Mouse (Mus musculus) megakaryocyte, adult 5-6 weeks (primary cell): Measurements from ENCODE around the gene Sprr1a. TPM values are rescaled to one million over a fixed set of nuclear protein-coding genes. Genes with fewer than 3 reads are reported as not detected.
"Not testable (repeated sequence)": the region's sequence is repeated elsewhere in the genome, so short reads cannot be mapped to it uniquely, and the experiment has no call there.

ENCODE experiments used
- ATAC-seq: 2 replicates; pipeline ENCODE4 v1.8.0; 2016; ENCODE audit warnings: mild to moderate bottlenecking, inconsistent platforms; ENCODE audit not compliant: poor library complexity, severe bottlenecking
- total RNA-seq, 2 experiments: library from RNA; stranded (forward) in 1 of 2; stranded (reverse) in 1 of 2; fragments of 153-499, 151-499 nt in 1 of 2; fragments of 221-1000, 200-1000 nt in 1 of 2; gene quantifications; 2 replicates each; pipeline versions ENCODE4 v1.2.3 to v1.2.4; 2015 to 2017

Gene Sprr1a
- total RNA-seq (2015) (not detected in 2 replicates), total RNA-seq (2017) (not detected in 2 replicates)

DNA sequence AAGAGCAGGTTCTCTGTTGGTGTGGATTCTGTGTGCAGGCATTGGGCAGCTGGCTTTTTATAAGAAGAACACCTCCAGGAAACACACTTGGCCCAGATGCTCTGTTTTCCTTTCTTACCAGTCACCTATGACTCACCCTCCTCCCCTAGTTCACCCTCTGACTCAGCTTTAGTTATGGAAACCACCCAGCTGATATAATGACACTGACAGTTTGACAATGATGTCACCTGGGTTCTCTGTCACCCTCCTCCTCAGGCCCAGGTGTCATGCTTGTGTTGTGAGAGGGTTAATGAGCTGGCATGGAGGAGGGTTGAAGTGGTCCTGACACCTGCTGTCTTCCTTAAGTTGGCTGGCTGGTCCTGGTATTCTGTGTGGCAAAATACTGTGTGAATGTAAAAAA lies at the start of gene Sprr1a:
TSS of gene Sprr1a (minus strand) at position 33 of the 400 bp plus-strand sequence.
- ATAC-seq, result no peak

DNA sequence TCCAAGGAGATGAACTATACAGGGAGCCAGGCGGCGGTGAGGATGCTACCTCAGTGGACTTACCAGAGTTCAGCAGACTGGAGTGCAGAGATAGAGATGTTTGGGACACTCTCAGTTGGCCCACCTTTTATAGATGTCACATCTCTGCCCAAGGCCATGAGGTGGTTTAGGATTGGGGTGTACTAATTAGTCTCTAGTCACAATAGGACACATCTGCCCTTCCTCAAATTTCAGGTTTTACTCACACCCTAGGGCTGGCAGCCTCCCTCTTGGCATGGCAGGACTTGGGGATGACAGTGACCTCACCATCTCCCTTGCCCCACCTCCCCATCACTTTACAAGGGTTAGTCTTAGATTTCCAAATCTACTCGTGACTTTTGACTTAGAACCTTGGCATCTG lies 48.7 kb upstream of the Sprr1a start, which contains the start of gene 2310046K23Rik:
TSS of gene 2310046K23Rik (minus strand) at position 101 of the 400 bp plus-strand sequence.
- ATAC-seq, result no peak

DNA sequence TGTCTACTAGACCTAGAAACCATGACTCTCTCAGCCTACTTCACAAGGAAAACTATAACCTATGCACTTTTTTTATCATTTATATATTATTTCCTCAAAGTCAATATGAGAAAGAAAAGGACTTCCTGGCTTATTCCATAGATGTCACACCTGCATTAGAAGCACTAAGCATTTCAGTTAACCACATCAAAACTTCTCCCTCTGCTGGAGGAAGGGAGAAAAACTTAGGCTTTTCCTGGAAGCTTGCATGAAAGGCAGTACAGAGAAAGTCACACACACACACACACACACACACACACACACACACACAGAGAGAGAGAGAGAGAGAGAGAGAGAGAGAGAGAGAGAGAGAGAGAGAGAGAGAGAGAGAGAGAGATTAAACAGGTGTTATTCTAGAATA lies 26.6 kb upstream of the Sprr1a start:
- ATAC-seq, result no peak

DNA sequence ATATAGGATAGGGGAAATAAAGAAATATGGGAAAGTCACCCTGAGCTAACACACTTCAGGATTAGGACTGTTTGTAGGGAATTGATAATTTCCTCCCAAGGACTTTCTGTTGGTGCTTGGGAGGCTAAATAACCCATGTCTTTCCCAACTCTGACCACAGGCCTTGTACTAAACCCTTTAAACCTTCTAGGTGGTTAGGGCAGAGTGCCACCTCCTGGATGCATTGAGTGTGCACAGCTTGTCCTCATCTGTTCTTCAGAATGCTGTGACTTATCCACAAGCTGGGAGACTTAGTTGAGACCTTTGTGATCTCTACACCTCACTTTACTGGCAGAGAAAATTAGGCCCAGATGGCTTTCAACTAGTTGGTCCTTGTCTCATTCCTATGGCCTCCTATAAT lies 25.1 kb upstream of the Sprr1a start:
- no peak for ATAC-seq

DNA sequence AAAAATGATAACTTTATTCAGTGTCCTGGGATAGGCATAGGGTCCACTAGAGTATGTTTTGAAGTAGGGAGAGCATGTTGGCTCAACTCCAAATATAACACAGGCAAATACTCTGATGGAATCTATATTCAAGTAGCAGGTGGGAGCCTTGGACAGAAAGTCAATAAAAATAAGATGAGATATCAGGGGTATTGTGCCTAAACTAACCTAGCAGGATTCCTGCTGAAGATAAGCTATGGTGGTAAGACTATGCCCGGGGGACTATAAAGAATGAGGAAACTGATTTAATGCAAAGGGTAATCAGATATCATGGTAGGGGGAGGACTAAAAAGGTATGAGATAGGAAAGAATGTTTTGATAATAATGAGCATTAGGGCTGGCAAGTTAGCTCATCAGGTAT lies 22.5 kb upstream of the Sprr1a start:
- no peak for ATAC-seq

DNA sequence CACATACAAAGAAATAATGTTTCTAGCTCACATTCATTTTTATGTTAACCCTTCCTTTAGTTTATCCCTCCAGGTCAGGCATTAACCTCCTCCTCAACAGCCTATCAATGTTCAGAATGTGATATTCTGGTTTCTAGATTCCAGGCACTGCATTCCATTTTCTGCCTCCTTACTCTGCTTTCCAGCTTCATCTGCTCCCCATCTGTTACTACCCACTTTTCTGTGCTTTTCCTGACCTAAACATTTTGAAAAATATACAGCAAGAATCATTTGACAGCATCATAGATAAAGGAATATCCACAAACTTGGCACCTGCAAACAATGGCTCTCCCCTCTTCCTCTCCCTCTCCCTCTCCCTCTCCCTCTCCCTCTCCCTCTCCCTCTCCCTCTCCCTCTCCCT lies 17.8 kb upstream of the Sprr1a start:
- ATAC-seq, result no peak

DNA sequence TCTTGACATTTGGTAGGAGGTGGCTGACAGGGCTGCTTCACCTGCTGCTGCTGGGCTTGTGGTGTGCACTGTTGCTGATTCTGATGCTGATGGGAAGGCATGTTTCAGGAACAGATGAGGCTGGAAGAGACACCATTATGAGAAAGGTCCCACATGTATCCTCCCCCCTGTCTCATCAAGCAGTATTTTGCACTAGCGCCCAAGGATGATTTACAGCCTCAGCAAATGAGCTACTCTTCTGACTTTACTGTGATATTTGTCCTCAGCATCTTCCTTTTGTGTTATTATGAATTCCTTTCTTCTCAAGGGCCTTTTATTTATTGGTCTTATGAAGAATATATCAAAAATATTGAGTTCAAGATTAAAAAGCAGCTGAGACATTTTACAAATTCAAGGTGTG lies 14.7 kb upstream of the Sprr1a start, which contains the start of gene Sprr4:
TSS of gene Sprr4 (minus strand) at position 101 of the 400 bp plus-strand sequence.
- no peak for ATAC-seq

DNA sequence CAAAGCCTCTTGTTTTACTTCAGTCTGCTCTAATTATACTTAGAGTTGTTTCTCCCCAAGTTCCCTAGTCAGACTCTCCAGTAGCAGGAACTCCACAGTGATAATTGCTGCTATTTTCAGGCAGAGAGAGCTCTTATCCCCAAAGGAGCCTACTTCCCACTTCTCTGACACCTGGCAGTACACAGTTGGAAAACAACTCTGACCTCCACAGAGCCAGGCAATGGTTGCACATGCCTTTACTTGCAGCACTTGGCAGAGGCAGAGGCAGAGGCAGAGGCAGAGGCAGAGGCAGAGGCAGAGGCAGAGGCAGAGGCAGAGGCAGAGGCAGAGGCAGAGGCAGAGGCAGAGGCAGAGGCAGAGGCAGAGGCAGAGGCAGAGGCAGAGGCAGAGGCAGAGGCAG lies 4.6 kb upstream of the Sprr1a start:
- not testable (repeated sequence) for ATAC-seq

DNA sequence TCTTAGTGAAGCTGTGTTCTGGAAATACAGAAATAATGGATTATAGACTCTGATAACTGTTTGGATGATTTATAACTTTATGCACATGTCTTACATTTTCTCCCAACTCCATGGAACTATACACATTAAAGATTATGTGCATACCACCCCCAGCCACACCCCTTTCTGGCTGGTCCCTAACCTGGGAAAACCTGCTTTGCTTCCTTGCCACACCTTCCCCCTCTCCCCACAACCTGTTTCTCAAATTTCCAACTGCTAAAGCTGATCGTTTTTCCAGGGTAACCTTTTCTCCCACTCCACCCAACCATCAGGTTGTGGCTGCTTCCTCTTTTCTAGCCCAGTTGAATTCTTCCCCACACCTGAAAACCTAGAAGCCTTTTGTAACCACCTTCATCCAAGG lies 612 bp upstream of the Sprr1a start:
- ATAC-seq, result no peak

DNA sequence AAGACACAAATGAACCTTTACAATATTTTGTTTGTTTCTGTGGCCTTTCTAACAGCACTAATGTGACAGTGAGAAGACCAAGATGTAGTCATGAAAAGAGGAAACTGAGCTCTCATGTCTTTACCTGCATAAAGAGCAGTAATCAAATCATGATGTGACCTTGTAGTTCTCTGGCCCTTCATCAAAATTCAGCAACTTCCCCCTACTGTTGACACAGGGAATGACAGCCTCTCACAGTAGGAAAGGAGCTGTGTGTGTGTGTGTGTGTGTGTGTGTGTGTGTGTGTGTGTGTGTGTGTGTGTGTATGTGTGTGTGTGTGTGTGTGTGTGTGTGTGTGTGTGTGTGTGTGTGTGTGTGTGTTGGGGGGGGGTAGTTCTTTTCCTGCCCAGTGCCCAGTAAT lies 4.4 kb downstream of the Sprr1a start:
- not testable (repeated sequence) for ATAC-seq

DNA sequence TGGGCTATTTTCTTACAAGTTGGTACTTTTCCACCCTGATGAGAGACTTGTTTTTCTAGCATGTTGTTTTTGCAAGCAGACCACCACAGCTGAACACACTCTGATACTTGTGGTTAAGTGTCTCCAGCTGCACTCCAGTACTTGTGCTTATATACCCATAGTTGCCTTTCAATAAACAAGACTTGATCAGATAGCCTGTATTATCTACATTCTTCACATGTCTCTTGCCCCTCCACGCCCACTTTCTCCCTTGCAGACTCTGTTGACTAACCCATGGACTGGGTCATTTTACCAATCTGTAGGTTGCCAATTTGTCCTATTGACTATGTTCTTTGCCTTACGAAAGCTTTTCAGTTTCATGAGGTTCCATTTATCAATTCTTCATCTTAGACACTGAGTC lies 15.6 kb downstream of the Sprr1a start:
- no peak for ATAC-seq

DNA sequence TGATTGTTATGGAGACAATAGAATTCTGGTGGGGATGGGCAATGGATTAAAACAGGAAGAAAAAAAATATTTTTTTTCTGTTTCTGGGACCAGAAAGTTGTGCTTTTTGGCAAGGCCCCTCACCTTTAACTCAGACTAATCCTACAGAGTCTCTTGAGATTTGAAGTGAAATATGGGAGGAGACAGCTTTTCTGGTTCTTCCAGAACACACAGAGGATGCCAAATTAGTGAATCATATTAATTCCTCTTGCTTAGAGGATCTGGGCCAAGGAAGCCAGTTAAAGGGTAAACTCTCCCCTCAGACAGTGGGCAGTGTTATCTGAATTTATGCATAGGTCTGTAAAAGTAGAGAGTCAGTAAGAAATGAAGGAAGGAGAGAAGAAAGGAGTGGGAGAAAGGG lies 18.3 kb downstream of the Sprr1a start:
- ATAC-seq, result no peak

DNA sequence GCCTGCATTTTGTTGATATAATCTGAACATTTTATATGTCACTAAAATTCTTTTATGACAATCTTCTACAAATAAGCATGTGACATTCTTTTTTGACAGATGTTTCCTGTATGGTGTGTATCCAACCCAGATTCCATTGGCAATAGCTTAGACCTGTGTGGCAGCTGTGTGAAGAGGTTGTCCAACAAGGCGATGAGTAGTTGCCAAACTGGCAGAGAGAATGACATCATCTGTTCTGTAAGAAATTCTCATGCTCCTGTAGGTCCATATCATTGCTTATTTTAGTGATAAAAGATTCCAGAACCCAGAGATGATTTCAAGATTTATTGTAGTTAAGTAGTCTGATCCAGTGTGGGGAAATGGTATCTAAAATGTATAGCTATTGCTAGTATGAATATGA lies 19.1 kb downstream of the Sprr1a start:
- ATAC-seq, result no peak

DNA sequence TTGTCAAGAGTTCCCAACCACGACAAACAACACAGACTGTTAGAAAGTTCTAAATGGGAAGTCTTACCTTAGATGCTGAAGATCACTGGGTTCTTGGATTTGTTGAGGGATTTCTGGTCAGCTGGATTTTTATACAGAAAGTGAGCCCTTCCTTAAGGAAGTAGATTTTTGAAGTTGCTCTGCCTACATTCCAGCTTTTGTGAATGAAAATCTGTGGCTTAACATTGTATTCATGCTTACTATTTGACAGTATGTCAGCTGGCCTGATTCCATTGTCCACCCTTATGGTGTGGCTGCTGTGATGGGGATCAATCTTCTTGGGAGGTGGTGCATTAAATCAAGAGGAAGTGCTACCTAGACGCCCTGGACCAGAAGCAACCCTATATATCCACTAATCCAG lies 27.1 kb downstream of the Sprr1a start, which contains the start of gene Sprr3:
TSS of gene Sprr3 (minus strand) at position 101 of the 400 bp plus-strand sequence.
- ATAC-seq, result no peak

DNA sequence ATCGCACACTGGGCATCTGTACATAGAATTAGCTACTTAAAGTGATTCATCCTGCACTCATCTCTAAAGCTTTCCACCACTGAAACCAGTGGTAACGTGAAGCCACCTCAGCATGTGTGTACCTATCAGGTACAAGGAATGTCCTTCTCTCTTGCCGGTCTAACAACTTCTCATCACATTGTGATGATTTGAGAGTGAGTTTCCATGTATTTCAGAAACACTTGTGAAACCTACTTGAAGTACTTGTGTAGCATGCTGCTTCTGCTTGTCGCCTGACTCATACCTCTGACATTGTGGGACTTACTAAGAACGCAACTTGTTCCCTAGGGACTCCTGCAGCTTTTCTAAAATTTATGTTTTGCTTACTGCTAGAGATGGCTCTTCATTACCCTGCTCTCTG lies 30.5 kb downstream of the Sprr1a start:
- ATAC-seq, result no peak

DNA sequence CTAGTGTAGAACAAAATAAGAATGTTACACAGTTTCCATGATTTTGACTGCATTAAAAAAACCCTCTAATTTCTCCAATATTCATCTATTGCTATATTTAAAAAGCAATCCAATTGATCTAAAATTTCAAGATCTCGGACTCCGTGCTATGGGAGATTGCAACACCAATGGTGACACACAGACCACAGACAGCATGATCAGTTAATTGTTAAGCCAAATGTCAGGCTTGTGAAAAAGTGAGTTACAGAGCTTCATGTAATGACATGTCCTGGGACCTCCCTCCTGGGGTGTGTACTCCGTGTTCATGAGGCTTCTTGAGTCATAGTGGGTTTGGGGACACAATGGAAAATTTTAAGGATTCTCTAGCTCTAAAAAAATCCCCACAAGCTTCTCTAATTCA lies 45.5 kb downstream of the Sprr1a start:
- ATAC-seq, result no peak

DNA sequence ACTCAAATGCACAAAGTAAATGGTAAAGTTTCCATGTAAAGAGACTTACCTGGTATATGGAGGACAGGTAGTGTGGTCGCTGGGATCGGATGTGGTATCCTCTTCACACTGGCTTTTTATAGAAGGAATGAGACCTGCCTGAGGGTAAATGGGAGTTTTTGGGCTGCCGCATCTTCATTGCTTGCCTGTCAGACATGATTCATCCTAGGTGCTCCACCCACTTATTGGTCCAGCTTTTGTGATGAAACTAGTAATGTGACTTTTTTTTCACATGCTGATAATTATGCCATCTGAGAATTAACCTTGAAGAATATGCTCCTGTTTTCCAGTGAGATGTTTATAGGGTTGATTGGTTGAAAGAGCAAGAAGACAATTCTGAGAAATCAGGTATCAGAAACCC lies 47.0 kb downstream of the Sprr1a start, which contains the start of gene Sprr1b:
TSS of gene Sprr1b (minus strand) at position 101 of the 400 bp plus-strand sequence.
- ATAC-seq, result no peak

Other genes starting within 250 kb of the Sprr1a start
- not detected in 2 replicates for gene Sprr2a3, start 200.5 kb downstream of the Sprr1a start, total RNA-seq (2015)
- not detected in 2 replicates for gene Sprr2a3, start 200.5 kb downstream of the Sprr1a start, total RNA-seq (2017)
- gene Sprr2b, start 169.3 kb downstream of the Sprr1a start, total RNA-seq (2015), result not detected in 2 replicates
- gene Sprr2b, start 169.3 kb downstream of the Sprr1a start, total RNA-seq (2017), result not detected in 2 replicates
- gene Sprr2d, start 146.8 kb downstream of the Sprr1a start, total RNA-seq (2015), result not detected in 2 replicates
- not detected in 2 replicates for gene Sprr2d, start 146.8 kb downstream of the Sprr1a start, total RNA-seq (2017)
- not detected in 2 replicates for gene Sprr2e, start 133.8 kb downstream of the Sprr1a start, total RNA-seq (2015)
- not detected in 2 replicates for gene Sprr2e, start 133.8 kb downstream of the Sprr1a start, total RNA-seq (2017)
- not detected in 2 replicates for gene Sprr2f, start 120.7 kb downstream of the Sprr1a start, total RNA-seq (2015)
- not detected in 2 replicates for gene Sprr2f, start 120.7 kb downstream of the Sprr1a start, total RNA-seq (2017)
- not detected in 2 replicates for gene Sprr2h, start 100.2 kb downstream of the Sprr1a start, total RNA-seq (2015)
- gene Sprr2h, start 100.2 kb downstream of the Sprr1a start, total RNA-seq (2017), result not detected in 2 replicates
- gene Sprr2i, start 77.9 kb downstream of the Sprr1a start, total RNA-seq (2015), result not detected in 2 replicates
- not detected in 2 replicates for gene Sprr2i, start 77.9 kb downstream of the Sprr1a start, total RNA-seq (2017)
- not detected in 2 replicates for gene Sprr2j-ps, start 67.8 kb downstream of the Sprr1a start, total RNA-seq (2015)
- gene Sprr2j-ps, start 67.8 kb downstream of the Sprr1a start, total RNA-seq (2017), result not detected in 2 replicates
- 7.0 and 7.4 TPM in 2 replicates for gene Gm9774, start 56.5 kb downstream of the Sprr1a start, total RNA-seq (2015)
- 1.1 and 2.3 TPM in 2 replicates for gene Gm9774, start 56.5 kb downstream of the Sprr1a start, total RNA-seq (2017)
- not detected in 2 replicates for gene Sprr2k, start 53.3 kb downstream of the Sprr1a start, total RNA-seq (2015)
- gene Sprr2k, start 53.3 kb downstream of the Sprr1a start, total RNA-seq (2017), result not detected in 2 replicates
- gene Sprr1b, start 47.1 kb downstream of the Sprr1a start, total RNA-seq (2015), result not detected in 2 replicates
- not detected in 2 replicates for gene Sprr1b, start 47.1 kb downstream of the Sprr1a start, total RNA-seq (2017)
- gene Sprr3, start 27.2 kb downstream of the Sprr1a start, total RNA-seq (2015), result not detected in 2 replicates
- gene Sprr3, start 27.2 kb downstream of the Sprr1a start, total RNA-seq (2017), result not detected in 2 replicates
- not detected in 2 replicates for gene Sprr4, start 14.6 kb upstream of the Sprr1a start, total RNA-seq (2015)
- gene Sprr4, start 14.6 kb upstream of the Sprr1a start, total RNA-seq (2017), result not detected in 2 replicates
- gene 2310046K23Rik, start 48.6 kb upstream of the Sprr1a start, total RNA-seq (2015), result not detected in 2 replicates
- gene 2310046K23Rik, start 48.6 kb upstream of the Sprr1a start, total RNA-seq (2017), result not detected in 2 replicates
- gene Ivl, start 87.8 kb upstream of the Sprr1a start, total RNA-seq (2015), result 0.18 TPM in 1 of 2 replicates, not detected in the other
- gene Ivl, start 87.8 kb upstream of the Sprr1a start, total RNA-seq (2017), result not detected in 2 replicates
- gene Smcp, start 103.1 kb upstream of the Sprr1a start, total RNA-seq (2015), result not detected in 2 replicates
- gene Smcp, start 103.1 kb upstream of the Sprr1a start, total RNA-seq (2017), result not detected in 2 replicates
- not detected in 2 replicates for gene 2210017I01Rik, start 121.6 kb upstream of the Sprr1a start, total RNA-seq (2015)
- not detected in 2 replicates for gene 2210017I01Rik, start 121.6 kb upstream of the Sprr1a start, total RNA-seq (2017)
- not detected in 2 replicates for gene Lce6a, start 135.8 kb upstream of the Sprr1a start, total RNA-seq (2015)
- gene Lce6a, start 135.8 kb upstream of the Sprr1a start, total RNA-seq (2017), result not detected in 2 replicates
- gene Lce1a1, start 162.4 kb upstream of the Sprr1a start, total RNA-seq (2015), result not detected in 2 replicates
- gene Lce1a1, start 162.4 kb upstream of the Sprr1a start, total RNA-seq (2017), result not detected in 2 replicates
- not detected in 2 replicates for gene Lce1b, start 171.0 kb upstream of the Sprr1a start, total RNA-seq (2015)
- gene Lce1b, start 171.0 kb upstream of the Sprr1a start, total RNA-seq (2017), result not detected in 2 replicates
- gene Lce1a2, start 184.4 kb upstream of the Sprr1a start, total RNA-seq (2015), result not detected in 2 replicates
- gene Lce1a2, start 184.4 kb upstream of the Sprr1a start, total RNA-seq (2017), result not detected in 2 replicates
- gene Lce1c, start 193.4 kb upstream of the Sprr1a start, total RNA-seq (2015), result not detected in 2 replicates
- not detected in 2 replicates for gene Lce1c, start 193.4 kb upstream of the Sprr1a start, total RNA-seq (2017)
- gene Lce1d, start 201.3 kb upstream of the Sprr1a start, total RNA-seq (2015), result not detected in 2 replicates
- gene Lce1d, start 201.3 kb upstream of the Sprr1a start, total RNA-seq (2017), result not detected in 2 replicates
- not detected in 2 replicates for gene Lce1e, start 223.2 kb upstream of the Sprr1a start, total RNA-seq (2015)
- gene Lce1e, start 223.2 kb upstream of the Sprr1a start, total RNA-seq (2017), result not detected in 2 replicates
- not detected in 2 replicates for gene Lce1f, start 234.5 kb upstream of the Sprr1a start, total RNA-seq (2015)
- not detected in 2 replicates for gene Lce1f, start 234.5 kb upstream of the Sprr1a start, total RNA-seq (2017)